Mouse (Mus musculus) heart, embryonic 16.5 days (tissue): ENCODE measurements at regions not wholly inside any gene's neighbourhood (a gene's known extent, or its start where the extent isn't known, plus 50 kb on each side); places are given as distances from the start of the nearest gene placed in this dataset.

Experiments used
- ATAC-seq: fragments of 200-750 bp; cut with Nextera tagmentation; replicated peaks from 2 replicates; pipeline ENCODE4 v1.8.0; 2017; ENCODE audit warnings: moderate number of reproducible peaks; ENCODE audit not compliant: insufficient read depth, low FRiP score; ENCODE audit errors: extremely low read depth
- H3K27ac ChIP-seq: fragments of 300-500 bp; sonication (generic); 2 replicates; pipeline ENCODE4 v1.5.1; 2014; ENCODE audit warnings: mild to moderate bottlenecking, low read length, control low read depth, moderate library complexity
- H3K27me3 ChIP-seq: fragments of 300-500 bp; sonication (generic); 2 replicates; pipeline ENCODE4 v1.6.1; 2014; ENCODE audit warnings: low read length, mixed read lengths; ENCODE audit not compliant: control insufficient read depth, insufficient read depth
- H3K36me3 ChIP-seq: fragments of 300-500 bp; sonication (generic); 2 replicates; pipeline ENCODE4 v1.6.1; 2014; ENCODE audit not compliant: control insufficient read depth, insufficient read depth
- H3K4me1 ChIP-seq: fragments of 300-500 bp; sonication (generic); 2 replicates; pipeline ENCODE4 v1.6.1; 2014; ENCODE audit warnings: low read length, mixed read lengths; ENCODE audit not compliant: control insufficient read depth, insufficient read depth
- H3K4me2 ChIP-seq: fragments of 300-500 bp; sonication (generic); 2 replicates; pipeline ENCODE4 v1.6.1; 2014; ENCODE audit warnings: low read depth, mild to moderate bottlenecking, control low read depth, low read length
- H3K4me3 ChIP-seq: fragments of 300-500 bp; sonication (generic); 2 replicates; pipeline ENCODE4 v1.5.1; 2014; ENCODE audit warnings: mild to moderate bottlenecking, control low read depth, low read length
- H3K9ac ChIP-seq: fragments of 300-500 bp; sonication (generic); 2 replicates; pipeline ENCODE4 v1.6.1; 2014; ENCODE audit warnings: low read length, control low read depth
- H3K9me3 ChIP-seq: fragments of 300-500 bp; sonication (generic); replicated peaks from 2 replicates; pipeline ENCODE4 v1.6.1; 2016; ENCODE audit warnings: low read length; ENCODE audit not compliant: control insufficient read depth
- WGBS: fragments of 180-500 bp; shearing (Covaris S2); extraction: QIAGEN DNeasy Blood & Tissue Kit; methylation state at CpG from one replicate; pipeline ENCODE4 v1.1.7; 2014; 5-methylcytosine and 5-hydroxymethylcytosine counted together

DNA sequence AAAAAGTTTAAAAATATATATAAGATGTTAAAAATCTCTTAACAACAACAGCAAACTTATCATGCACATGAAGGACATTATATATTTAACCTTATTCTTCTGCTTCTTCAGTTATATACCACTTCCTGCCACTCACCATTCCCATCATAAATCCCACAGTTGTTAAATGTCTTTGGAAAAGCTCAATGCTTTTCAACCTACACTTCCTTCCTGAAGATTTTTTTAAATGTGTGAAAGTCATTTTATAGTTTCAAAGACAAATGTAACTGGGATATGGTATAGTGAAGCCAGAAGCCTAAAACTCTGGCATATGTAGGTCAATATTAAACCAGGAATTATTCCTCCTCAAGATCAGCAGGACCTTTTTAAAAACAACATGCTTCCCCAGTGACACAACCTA lies 1666.1 kb upstream of the B3galt2 start:
- ATAC-seq, result no peak
- H3K27ac ChIP-seq, result no peak overlapping the region
- H3K9ac ChIP-seq, result no peak overlapping the region
- no peaks in the 10 kb centered on the region for H3K36me3 ChIP-seq
- no peak overlapping the region for H3K4me2 ChIP-seq
- H3K27me3 ChIP-seq, result no peaks in the 10 kb centered on the region
- no peaks in the 10 kb centered on the region for H3K4me1 ChIP-seq
- H3K4me3 ChIP-seq, result no peak overlapping the region
- no peaks in the 10 kb centered on the region for H3K9me3 ChIP-seq

DNA sequence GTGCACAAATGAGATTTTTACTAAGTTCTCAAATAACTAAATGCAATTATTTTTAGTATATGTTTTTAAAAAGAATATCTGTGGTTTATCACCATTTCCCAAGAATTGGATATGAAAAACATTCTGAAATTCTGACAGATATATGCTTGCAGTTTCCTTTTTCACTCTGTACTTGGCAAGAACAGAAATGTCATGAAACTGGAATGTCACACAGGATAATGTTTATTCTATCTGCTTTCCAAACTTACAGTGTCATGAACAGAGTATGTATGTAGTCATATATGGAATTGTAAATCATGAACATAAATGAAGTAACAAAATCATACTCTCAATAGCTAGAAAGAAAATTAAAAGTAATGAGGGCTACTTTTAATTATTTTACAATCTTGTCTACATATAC lies 1640.7 kb upstream of the B3galt2 start:
- no peak overlapping the region for H3K9ac ChIP-seq
- H3K27ac ChIP-seq, result no peak overlapping the region
- no peaks in the 10 kb centered on the region for H3K27me3 ChIP-seq
- no peaks in the 10 kb centered on the region for H3K4me1 ChIP-seq
- no peak overlapping the region for H3K4me3 ChIP-seq
- H3K36me3 ChIP-seq, result no peaks in the 10 kb centered on the region
- no peak overlapping the region for H3K4me2 ChIP-seq
- H3K9me3 ChIP-seq, result no peaks in the 10 kb centered on the region
- no peak for ATAC-seq

DNA sequence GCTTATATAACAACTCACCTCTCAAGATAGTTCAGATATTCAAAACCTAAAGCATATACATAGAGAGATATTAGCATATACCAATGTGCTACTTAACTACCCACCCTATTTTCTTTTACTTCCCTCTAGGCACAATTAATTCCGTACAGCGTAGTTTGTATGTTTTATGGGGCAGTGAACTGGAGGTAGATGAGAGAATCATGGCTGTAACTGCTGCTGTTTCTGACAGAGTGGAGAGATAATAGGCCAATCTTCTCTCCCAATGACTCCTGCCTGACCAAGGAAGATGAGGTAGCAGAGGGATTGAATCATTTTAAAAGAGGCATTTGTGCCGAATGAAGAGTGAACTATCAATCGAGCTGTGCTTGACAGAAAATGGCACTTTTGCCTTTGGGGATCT lies 1640.1 kb upstream of the B3galt2 start:
- no peak overlapping the region for H3K4me2 ChIP-seq
- H3K27ac ChIP-seq, result no peak overlapping the region
- no peak overlapping the region for H3K9ac ChIP-seq
- no peak overlapping the region for H3K4me3 ChIP-seq
- no peaks in the 10 kb centered on the region for H3K4me1 ChIP-seq
- no peaks in the 10 kb centered on the region for H3K27me3 ChIP-seq
- ATAC-seq, result no peak
- H3K9me3 ChIP-seq, result no peaks in the 10 kb centered on the region
- H3K36me3 ChIP-seq, result no peaks in the 10 kb centered on the region
- WGBS, result 77% methylated on average over 4 of the region's 4 CpGs

DNA sequence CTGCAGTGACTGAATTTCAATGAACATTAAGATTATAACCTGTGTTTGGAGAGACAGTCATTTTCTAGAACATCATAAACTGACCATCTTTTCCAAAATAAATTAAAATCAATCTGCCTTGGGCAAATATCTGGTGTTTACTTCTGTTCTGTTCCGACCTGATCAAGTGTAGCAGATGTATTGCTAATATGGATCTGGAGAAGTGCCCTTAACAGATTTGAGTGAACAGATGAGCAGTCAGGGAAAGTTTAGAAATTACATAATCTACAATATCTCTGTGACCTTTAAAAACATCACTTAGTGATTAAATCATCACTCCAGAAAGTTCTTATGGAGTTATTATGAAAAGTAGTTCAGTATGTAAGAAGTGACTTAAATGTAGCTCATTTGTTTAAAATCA lies 1634.1 kb upstream of the B3galt2 start:
- no peak for ATAC-seq
- no peak overlapping the region for H3K4me2 ChIP-seq
- H3K4me3 ChIP-seq, result no peak overlapping the region
- no peaks in the 10 kb centered on the region for H3K9me3 ChIP-seq
- H3K36me3 ChIP-seq, result no peaks in the 10 kb centered on the region
- no peaks in the 10 kb centered on the region for H3K27me3 ChIP-seq
- H3K4me1 ChIP-seq, result no peaks in the 10 kb centered on the region
- 63% methylated on average over 1 of the region's 1 CpGs for WGBS
- no peak overlapping the region for H3K27ac ChIP-seq
- no peak overlapping the region for H3K9ac ChIP-seq

DNA sequence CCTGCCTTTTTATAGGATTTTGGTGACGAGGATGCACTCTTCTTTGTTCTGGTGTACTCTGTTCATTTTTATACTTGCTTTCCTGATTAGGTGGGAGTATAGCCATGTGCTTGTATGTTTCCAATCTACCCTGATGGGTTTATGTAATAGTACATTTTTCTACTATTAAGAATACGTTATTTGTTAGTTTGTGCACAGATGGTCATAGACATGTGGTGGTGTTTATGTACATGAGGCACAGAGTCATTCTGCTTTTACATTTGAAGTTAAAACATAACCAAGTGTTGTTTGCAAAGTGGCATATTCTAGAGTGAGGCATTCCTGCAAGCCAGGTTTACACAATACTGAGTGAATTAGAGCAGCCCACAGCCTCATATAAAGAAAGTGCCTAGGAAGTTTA lies 1597.7 kb upstream of the B3galt2 start:
- WGBS, result 66% methylated on average over 2 of the region's 2 CpGs
- no peak for ATAC-seq
- H3K4me2 ChIP-seq, result no peak overlapping the region

DNA sequence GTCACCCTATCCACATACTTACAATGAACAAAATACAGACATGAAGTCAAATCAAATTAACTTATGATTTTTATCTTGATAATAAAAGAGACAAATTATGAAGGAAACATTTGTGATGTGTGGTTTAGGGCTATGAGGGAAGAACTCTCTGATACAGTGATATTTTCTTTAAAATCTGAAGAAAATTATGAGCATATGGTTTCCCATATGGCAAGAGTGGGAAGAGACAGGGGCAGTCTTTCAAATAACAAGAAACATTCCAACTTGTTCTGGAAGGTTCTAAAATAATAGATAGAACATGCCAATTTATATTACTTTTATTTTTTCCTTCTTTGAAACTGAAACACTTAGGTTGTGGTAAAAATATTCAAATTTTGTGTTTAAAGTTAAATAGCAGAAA lies 1585.3 kb upstream of the B3galt2 start:
- ATAC-seq, result no peak
- H3K9ac ChIP-seq, result no peak overlapping the region
- H3K9me3 ChIP-seq, result no peaks in the 10 kb centered on the region
- no peak overlapping the region for H3K4me2 ChIP-seq
- no peaks in the 10 kb centered on the region for H3K4me1 ChIP-seq
- H3K27me3 ChIP-seq, result no peaks in the 10 kb centered on the region
- H3K4me3 ChIP-seq, result no peak overlapping the region
- no peaks in the 10 kb centered on the region for H3K36me3 ChIP-seq
- H3K27ac ChIP-seq, result no peak overlapping the region

More for the DNA sequence above, 1597.7 kb upstream of the B3galt2 start:
- no peak overlapping the region for H3K9ac ChIP-seq
- H3K4me1 ChIP-seq, result no peaks in the 10 kb centered on the region
- no peak overlapping the region for H3K4me3 ChIP-seq
- H3K9me3 ChIP-seq, result no peaks in the 10 kb centered on the region
- H3K36me3 ChIP-seq, result no peaks in the 10 kb centered on the region
- H3K27me3 ChIP-seq, result no peaks in the 10 kb centered on the region
- H3K27ac ChIP-seq, result no peak overlapping the region
